Mouse (Mus musculus) ovary, adult 18-20 months (tissue): ENCODE measurements around the gene Bcl11a.

Source experiments
- DNase-seq: peaks from one replicate; pipeline ENCODE4 v3.0.0; 2022; ENCODE audit warnings: low spot score, mixed read lengths

Bcl11a gene

DNA sequence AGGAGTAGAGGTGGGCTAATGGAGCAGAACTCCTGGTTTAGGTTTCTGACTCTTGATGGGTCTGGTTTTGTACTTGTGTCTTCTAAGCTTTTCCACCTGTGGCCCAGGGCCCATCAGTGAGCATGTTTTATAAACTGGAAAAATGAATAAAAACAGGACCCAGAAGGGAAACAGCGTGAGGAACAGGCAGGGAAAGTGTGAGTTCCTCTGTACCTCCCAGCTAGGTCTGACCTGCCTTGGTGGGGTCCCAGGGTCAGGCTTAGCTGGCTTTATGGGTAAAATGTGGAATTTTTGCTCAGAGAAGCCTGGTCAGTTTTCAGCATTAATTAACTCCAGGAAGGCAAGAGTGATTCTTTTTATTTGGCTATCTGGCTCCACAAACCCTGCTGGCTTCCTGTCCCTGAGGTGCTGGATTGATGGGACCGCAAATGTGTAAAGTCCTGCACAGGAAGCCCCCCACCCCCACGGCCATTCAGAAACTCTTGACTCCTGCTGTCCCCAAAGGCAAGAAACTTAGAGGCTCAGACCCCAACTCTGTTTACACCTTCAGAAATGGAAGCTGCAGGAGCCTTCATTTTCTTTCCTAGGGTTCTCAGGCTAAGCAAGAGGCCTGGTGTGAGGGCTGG, 136.8 kb downstream of the Bcl11a start:
- DNase-seq = no peak

DNA sequence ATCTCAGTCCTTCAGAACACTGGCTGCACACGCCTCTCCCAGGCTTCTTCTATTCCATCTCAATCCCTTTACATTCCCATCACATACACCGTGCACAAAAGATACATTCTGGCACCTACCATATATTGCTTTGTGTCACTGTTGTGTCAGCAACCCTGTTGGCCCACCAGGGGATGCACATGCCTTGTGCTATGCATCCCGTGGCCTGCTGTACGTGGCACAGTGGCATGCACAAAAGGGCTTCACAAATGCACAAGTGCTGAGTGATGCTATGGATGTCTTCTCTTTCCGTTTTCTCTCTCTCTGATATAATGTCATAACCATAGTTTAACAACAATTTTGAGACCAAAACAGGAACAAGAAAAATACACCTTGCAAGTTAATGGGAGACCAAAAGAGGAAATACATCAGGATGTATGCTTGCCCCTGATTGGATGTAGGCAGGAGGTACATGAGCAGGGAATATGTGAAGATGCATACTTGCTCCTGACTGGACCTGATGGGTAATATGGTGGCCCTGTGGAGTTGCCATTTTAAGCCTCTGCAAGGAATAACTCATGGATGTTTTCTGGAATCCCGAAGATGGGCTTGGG, 140.0 kb downstream of the Bcl11a start:
- DNase-seq = no peak

DNA sequence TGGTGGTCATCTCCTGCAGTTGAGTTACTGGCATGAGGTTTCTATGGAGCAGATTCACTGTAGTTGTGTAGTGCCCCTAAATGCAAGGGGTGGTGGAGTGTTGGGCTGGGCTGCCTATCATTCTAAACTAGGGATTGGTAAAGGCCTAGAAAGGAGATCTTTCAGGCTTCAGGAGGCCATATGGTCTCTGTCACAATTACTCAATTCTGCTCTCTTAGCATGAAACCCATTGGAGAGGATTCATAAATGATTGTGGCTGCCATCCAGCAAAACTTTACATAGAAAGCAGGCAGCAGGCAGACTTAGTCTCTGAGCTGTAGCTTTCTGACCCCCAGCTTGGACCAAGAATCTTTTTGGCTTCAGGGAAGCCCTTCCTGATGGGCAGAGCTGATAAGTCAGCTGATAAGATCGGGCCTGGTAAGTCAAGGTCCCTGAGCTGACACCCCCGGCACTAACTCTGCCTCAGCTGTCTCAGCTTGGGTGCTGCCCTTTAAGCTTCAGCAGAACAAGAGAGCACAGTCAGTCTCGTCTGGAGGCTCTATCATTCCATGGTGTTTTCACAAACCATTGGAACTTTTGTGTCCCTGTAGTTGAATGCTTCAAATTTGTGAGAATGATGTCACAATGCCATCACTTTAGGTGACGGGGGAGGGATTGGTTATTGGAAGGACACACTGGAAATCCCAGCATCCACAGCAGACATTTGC, 143.9 kb downstream of the Bcl11a start:
- no peak for DNase-seq
